Mouse (Mus musculus): ENCODE results near the gene Gm10337.

DNA sequence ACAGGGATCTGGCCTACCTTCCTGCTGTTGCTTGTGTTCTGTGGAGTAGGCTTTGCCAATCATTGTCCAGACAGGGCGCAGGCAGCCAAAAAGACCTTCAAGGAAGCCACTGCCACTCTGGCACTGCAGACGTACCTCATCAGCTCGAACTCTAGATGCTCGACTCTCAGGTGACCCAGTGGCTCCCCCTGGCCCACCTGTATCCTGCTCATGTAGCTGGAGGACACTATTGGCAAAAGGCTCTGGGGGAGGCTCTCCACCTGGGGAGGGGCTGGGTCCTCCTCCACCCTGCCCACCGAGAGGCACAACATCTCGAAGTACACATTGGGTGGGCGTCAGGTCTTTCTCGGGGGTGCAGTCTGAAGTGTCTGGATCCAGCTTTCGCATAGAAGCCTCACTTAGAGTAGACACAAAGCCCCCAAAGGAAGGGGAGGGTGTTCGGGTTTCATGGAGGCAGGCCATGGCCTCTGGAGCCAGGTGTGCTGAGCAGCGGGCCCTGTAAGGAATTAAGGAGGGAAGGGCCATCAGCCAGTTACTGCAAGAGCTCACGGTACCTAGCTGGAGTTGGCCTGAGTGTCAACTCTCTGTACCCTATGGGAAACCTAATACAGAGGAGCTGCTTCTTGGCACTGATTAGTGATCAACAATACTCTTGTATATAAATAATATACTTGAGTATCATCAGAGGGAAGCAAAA is 1.7 kb downstream of the Gm10337 start:
- TF ChIP-seq CTCF (IDR thresholded peaks at IDR 0.05) (peak; percentile 9; the same call in 1 of the 2 replicates), EP300 (IDR thresholded peaks at IDR 0.05) (no peak)
